Mouse (Mus musculus) hindbrain, embryonic 14.5 days (tissue): ENCODE results near the gene Asdurf. TPM values are rescaled to one million over a fixed set of nuclear protein-coding genes. Genes with fewer than 3 reads are reported as not detected.

Experiments used
- polyA plus RNA-seq: library from polyadenylated mRNA; unstranded; fragments of >200 nt; fragmentation: Nextera tagmentation; extraction: Ambion mirVana; gene quantifications from 2 replicates; pipeline ENCODE4 v1.2.1, GENCODE M21; 2014

The Asdurf gene
- polyA plus RNA-seq, 1 experiment from 2014 or later: 7.8 TPM

Other genes with a start within 250 kb of the Asdurf start
- not detected in 2 replicates for gene 1700019A02Rik, start 165.0 kb downstream of the Asdurf start, polyA plus RNA-seq
- 10.6 and 11.0 TPM in 2 replicates for gene Pms1, start 55.6 kb downstream of the Asdurf start, polyA plus RNA-seq
- 55.8 and 64.8 TPM in 2 replicates for gene Ormdl1, start 55.5 kb downstream of the Asdurf start, polyA plus RNA-seq
- gene Gm28778, start 55.5 kb downstream of the Asdurf start, polyA plus RNA-seq: not detected in 2 replicates
- gene Osgepl1, start 39.0 kb downstream of the Asdurf start, polyA plus RNA-seq: 20.8 and 21.1 TPM in 2 replicates
- gene Gm28551, start within 50 bp of the Asdurf start, polyA plus RNA-seq: 2.7 and 2.9 TPM in 2 replicates
- 61.4 and 67.4 TPM in 2 replicates for gene Asnsd1, start 133 bp upstream of the Asdurf start, polyA plus RNA-seq